ENCODE assay signal across 19 mouse cellular contexts in genomic region chr1:169629738-169630137, GRCm38 (mm10). TPM values are rescaled to one million over a fixed set of nuclear protein-coding genes. Genes with fewer than 3 reads are reported as not detected.
"Had no signal": no experiment of that assay in that cellular context is flagged by ENCODE, and none has a peak within 500 bp of the region (broad histone marks: within the 10 kb centered on the region; RNA-seq: fewer than 3 reads in every experiment).

No protein-coding gene starts in this region.

- H3K27me3 ChIP-seq: limb, embryonic 13.5 days; liver, embryonic 12.5 days; liver, embryonic 15.5 days; midbrain, embryonic 12.5 days; midbrain, embryonic 15.5 days; neural tube, embryonic 13.5 days; stomach, embryonic 15.5 days had no signal

- ATAC-seq: intestine, postnatal 0 days; liver, embryonic 12.5 days; midbrain, embryonic 15.5 days had no signal

- H3K36me3 ChIP-seq: limb, embryonic 10.5 days; limb, embryonic 13.5 days; liver, embryonic 12.5 days; liver, embryonic 15.5 days; midbrain, embryonic 12.5 days; midbrain, embryonic 15.5 days; neural tube, embryonic 13.5 days; stomach, embryonic 15.5 days had no signal

- DNase-seq: kidney, adult 9 months; layer of hippocampus, adult 9-11 months; liver; retina, postnatal 1 day; right cerebral cortex, postnatal 25 days; spleen, adult 18-20 months; thymus, postnatal 25 days had no signal

- H3K9me3 ChIP-seq: limb, embryonic 10.5 days; limb, embryonic 13.5 days; liver, embryonic 12.5 days; liver, embryonic 15.5 days; midbrain, embryonic 12.5 days; midbrain, embryonic 15.5 days; neural tube, embryonic 13.5 days; stomach, embryonic 15.5 days had no signal

- H3K4me2 ChIP-seq: limb, embryonic 13.5 days; liver, embryonic 12.5 days; liver, embryonic 15.5 days; midbrain, embryonic 12.5 days; midbrain, embryonic 15.5 days; neural tube, embryonic 13.5 days; stomach, embryonic 15.5 days had no signal

- H3K4me3 ChIP-seq: layer of hippocampus, adult 2 months; limb, embryonic 10.5 days; limb, embryonic 13.5 days; liver, embryonic 12.5 days; liver, embryonic 15.5 days; midbrain, embryonic 12.5 days; midbrain, embryonic 15.5 days; neural tube, embryonic 13.5 days; stomach, embryonic 15.5 days had no signal

- H3K4me1 ChIP-seq: limb, embryonic 10.5 days; limb, embryonic 13.5 days; liver, embryonic 12.5 days; liver, embryonic 15.5 days; midbrain, embryonic 12.5 days; midbrain, embryonic 15.5 days; neural tube, embryonic 13.5 days; stomach, embryonic 15.5 days had no signal

- H3K27ac ChIP-seq: layer of hippocampus, adult 2 months; limb, embryonic 10.5 days; limb, embryonic 13.5 days; liver, embryonic 12.5 days; liver, embryonic 15.5 days; macrophage; midbrain, embryonic 12.5 days; midbrain, embryonic 15.5 days; neural tube, embryonic 13.5 days; stomach, embryonic 15.5 days had no signal

- H3K9ac ChIP-seq: limb, embryonic 13.5 days; liver, embryonic 12.5 days; liver, embryonic 15.5 days; midbrain, embryonic 12.5 days; midbrain, embryonic 15.5 days; neural tube, embryonic 13.5 days; stomach, embryonic 15.5 days had no signal

RNA-seq across cellular contexts. Expression of gene Rgs5, which starts 25.6 kb away (rescaled TPM):
- total RNA-seq: neutrophil, adult 5-6 weeks had no signal
- polyA plus RNA-seq: macrophage had no signal
